In the genomic region with DNA sequence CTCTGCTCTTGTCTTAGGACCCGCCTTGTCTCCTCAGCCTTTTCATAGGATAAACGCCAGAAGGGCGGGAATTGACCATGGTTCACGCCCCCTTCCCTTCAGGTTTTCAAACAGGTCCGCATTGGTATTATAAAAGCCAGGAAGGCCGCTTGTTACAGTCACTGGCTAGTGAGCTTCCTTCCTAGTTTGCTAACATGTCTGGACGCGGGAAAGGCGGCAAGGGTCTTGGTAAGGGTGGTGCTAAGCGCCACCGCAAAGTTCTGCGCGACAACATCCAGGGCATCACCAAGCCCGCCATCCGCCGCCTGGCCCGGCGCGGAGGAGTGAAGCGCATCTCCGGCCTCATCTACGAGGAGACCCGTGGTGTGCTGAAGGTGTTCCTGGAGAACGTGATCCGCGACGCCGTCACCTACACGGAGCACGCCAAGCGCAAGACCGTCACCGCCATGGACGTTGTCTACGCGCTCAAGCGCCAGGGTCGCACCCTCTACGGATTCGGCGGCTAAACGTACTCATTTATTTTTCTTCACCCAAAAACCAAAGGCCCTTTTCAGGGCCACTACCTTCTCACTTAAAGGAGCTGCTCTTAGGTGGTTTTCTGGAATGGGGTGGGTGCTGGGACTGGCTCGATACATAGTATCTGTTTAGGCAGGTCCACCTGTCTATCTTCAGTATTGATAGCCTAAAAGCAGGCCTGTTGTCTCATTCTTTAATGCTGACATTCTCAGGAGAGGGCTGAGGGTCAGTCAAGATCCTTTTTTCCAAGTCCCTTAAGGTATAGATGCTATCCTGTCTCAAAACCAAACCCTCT, we compare ENCODE assay signal across 8 mouse cellular contexts. TPM values are rescaled to one million over a fixed set of nuclear protein-coding genes. Genes with fewer than 3 reads are reported as not detected.
DNase-seq lines count a peak whose midpoint lies in the region; ATAC-seq lines count a peak whose summit lies in the region.

Hist1h4d (plus strand) TSS at position 191 of the 811 bp plus-strand sequence.

- H3K4me1 ChIP-seq in hindbrain, embryonic 13.5 days (replicated peaks) = peaks cover 37% of the 10 kb centered on the region

- no peaks in the 10 kb centered on the region for H3K36me3 ChIP-seq in hindbrain, embryonic 13.5 days

- under 1% methylated on average over 43 of the region's 43 CpGs for whole genome bisulfite sequencing in hindbrain, embryonic 13.5 days

- peak within 1 kb of the TSS; percentile 50 for H3K4me3 ChIP-seq in hindbrain, embryonic 13.5 days

- H3K4me2 ChIP-seq in hindbrain, embryonic 13.5 days = peak within 1 kb of the TSS; percentile 92

- H3K9me3 ChIP-seq in hindbrain, embryonic 13.5 days = no peaks in the 10 kb centered on the region

- peak; percentile 91 for ATAC-seq in hindbrain, embryonic 13.5 days (ENCODE audit: low FRiP score)

- H3K27ac ChIP-seq in hindbrain, embryonic 13.5 days = peak within 1 kb of the TSS; percentile 89

- H3K9ac ChIP-seq in hindbrain, embryonic 13.5 days = peak within 1 kb of the TSS; percentile 79

- DNase-seq in NIH3T3 (ENCODE audit: low read depth) = peak; percentile 97
- DNase-seq in cerebellum, postnatal 14 days = peak; percentile 96 to 99
- peak; percentile 97 for DNase-seq in frontal cortex, postnatal 14 days (ENCODE audit: low spot score in 2 of 2)
- DNase-seq in layer of hippocampus, postnatal 36 days = peak; percentile 96 to 97
- DNase-seq in lung, postnatal 36 days = peak; percentile 100
- DNase-seq in retina, postnatal 1 day = peak; percentile 99
- DNase-seq in urinary bladder, adult 18-20 months (ENCODE audit: low spot score in 2 of 2) = peak; percentile 95 to 96

- H3K27me3 ChIP-seq in hindbrain, embryonic 13.5 days = no peaks in the 10 kb centered on the region

RNA-seq across cellular contexts. Expression of gene Hist1h4d, which starts in this region (rescaled TPM):
- polyA plus RNA-seq in hindbrain, embryonic 13.5 days (2015; fragmentation: Nextera tagmentation; extraction: Ambion mirVana) = 50.0 and 52.6 TPM in 2 replicates
- 100 to 1,000 TPM; 132 to 135 TPM for total RNA-seq in layer of hippocampus, postnatal 36 days (2021)

Comparison
In these comparisons a context has a peak if more than half of its experiments do, and no peak if none do; other contexts are left out.
1. Peak in every context shown above with its lines: DNase-seq, ATAC-seq, H3K4me3 ChIP-seq and H3K27ac ChIP-seq.